Mouse (Mus musculus): ENCODE results near the gene 4930404N11Rik.

The 4930404N11Rik gene

DNA sequence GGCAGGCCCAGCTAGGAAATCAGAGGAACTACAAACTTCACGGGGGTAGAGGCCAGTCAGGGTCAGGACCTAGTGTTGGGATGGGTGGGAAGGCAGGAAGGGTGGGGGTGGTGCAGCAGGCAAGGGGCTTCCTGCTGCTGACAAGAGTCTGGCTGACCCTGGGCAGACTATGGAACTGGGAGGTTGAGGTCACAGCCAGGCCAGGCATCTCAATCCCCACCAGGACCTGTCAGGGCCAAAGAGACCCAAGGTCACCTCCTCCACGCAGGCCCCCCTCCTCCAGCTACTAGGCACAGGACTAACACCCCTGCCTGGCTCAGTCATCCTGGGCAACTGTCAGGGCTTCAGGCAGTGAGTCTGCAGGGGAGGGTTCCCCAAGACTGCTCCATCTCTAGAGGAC is 37.7 kb downstream of the 4930404N11Rik start:
- no peak for DNase-seq (ENCODE audit: low spot score)

DNA sequence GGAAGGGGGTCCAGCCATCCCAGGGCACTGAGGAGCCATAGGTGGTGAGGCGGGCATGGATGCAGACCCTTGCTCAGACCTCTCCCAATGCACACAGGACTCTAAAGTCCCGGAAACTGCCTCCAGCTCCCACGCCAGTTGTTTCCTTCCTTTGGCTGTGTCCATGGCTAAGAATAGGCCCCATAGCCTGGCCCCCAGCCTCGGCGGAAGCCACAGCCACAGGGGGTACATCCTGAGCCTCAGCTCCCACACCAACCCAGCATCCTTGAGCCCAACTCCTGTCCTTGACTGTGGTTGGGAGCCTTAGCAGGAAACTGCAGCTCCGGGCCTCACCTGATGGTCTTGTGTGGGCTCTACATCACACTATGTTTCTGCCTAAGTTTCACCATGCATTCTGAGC is 38.8 kb downstream of the 4930404N11Rik start:
- no peak for DNase-seq (ENCODE audit: low spot score)

DNA sequence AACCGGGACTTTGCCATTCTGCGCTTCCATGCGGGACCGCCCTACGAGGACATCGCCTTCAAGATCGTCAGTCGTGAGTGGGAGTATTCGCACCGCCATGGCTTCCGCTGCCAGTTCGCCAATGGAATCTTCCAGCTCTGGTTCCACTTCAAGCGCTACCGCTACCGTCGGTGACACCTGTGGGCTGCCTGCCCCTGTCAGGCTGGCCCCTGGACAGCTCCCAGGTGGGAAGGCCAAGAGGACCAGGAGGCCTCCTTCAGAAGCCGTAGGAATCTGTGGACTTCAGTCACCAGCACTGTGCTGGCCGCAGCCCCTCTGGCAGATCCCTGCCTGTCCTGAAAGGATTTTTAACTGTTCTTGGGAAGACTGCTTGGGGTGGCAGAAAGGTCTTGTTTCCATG is 39.8 kb downstream of the 4930404N11Rik start:
- DNase-seq (ENCODE audit: low spot score), result no peak

DNA sequence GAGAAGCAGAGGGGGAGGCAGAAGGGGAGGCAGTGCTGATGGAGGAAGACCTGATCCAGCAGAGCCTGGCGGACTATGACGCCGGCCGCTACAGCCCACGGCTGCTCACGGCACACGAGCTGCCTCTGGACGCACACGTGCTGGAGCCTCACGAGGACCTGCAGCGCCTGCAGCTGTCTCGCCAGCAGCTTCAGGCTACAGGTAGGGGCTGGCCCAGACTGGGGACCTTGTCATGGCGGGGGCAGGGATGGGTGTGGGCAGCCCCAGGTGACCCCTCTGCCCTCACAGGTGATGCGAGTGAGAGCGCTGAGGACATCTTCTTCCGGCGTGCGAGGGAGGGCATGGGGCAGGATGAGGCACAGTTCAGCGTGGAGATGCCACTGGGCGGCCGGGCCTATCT is 40.4 kb downstream of the 4930404N11Rik start:
- no peak for DNase-seq (ENCODE audit: low spot score)

DNA sequence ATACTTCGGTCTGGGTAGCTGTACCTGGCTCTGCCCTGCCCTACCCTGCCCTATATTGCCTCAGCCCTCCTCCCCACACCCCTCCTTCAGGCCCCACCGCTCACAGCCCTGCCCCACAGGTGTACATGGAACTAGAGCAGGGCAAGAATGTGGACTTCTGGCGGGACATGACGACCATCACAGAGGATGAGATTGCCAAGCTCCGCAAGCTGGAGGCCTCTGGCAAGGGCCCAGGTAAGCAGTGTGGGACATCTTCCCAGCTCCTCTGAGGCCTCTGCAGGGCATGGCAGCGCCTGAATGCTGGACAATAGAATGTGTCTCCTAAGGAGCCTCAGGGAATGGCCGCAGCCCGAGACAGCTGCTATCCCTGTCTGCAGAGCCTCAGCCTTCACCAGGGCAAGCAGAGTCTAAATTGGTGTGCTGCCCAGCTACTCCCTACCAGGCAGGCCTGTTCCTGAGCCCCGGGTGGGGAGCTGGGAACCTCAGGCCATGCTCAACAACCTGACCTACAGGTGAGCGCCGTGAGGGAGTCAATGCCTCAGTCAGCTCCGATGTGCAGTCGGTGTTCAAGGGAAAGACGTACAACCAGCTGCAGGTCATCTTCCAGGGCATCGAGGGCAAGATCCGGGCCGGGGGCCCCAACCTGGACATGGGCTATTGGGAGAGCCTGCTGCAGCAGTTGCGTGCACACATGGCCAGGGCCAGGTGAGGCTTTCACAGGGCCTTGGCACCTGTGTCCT is 41.7 kb downstream of the 4930404N11Rik start:
- no peak for DNase-seq (ENCODE audit: low spot score)

DNA sequence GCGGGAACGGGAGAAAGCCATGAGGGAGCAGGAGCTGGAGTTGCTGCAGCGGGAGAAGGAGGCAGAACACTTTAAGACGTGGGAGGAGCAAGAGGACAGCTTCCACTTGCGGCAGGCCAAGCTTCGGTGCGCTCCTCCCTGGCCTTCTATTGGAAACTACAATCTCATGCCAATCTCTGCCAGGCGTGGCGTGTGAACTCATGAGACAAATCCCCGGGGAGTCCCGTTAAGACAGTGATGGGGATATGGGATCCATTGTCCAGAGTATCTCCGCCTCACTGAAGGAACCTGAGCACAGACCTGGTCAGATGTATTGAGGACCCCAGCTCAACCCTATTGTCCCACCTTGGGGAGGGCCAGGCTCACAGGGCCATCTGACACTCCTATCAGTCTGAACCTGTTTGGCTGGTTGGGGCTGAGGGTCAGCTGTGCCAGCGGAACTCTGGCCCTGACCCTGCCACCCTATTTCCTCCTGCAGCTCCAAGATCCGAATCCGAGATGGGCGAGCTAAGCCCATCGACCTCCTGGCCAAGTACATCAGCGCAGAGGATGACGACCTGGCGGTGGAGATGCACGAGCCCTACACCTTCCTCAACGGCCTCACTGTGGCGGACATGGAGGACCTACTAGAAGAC is 42.4 kb downstream of the 4930404N11Rik start:
- DNase-seq (ENCODE audit: low spot score), result no peak

DNA sequence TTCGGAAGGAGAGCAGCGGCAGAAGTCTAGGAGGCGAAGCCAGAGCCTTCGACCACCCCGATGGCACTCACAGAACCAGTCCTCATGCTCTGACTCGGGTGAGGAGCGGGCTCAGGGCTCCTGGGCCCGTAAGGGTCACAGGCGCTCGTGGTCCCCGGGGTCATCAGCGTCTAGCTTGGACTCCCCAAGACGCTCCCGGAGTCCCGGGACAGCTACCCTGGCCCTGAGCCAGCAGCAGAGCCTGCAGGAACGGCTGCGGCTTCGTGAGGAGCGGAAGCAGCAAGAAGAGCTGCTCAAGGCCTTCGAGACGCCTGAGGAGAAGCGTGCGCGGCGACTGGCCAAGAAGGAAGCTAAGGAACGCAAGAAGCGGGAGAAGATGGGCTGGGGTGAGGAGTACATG is 43.2 kb downstream of the 4930404N11Rik start:
- no peak for DNase-seq (ENCODE audit: low spot score)

DNA sequence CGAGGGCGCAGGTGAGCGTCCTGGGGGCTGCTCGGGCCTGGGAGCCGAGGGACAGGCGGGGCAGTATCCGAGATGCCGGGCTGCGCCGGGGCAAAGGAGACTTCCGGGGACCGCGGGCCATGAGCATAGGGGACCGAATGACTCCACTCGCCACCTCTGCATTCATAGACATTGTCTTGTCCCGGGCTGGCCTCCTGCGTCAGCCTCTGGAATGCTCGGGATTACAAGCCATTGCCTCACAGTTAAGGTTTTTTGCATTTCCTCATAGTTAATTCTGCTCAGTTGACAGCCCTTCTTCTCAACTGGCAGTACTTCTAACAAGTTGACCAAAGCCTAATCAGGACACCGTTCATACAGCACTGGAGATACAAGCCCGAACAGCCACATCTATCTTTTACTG is 44.2 kb downstream of the 4930404N11Rik start:
- DNase-seq (ENCODE audit: low spot score), result no peak

DNA sequence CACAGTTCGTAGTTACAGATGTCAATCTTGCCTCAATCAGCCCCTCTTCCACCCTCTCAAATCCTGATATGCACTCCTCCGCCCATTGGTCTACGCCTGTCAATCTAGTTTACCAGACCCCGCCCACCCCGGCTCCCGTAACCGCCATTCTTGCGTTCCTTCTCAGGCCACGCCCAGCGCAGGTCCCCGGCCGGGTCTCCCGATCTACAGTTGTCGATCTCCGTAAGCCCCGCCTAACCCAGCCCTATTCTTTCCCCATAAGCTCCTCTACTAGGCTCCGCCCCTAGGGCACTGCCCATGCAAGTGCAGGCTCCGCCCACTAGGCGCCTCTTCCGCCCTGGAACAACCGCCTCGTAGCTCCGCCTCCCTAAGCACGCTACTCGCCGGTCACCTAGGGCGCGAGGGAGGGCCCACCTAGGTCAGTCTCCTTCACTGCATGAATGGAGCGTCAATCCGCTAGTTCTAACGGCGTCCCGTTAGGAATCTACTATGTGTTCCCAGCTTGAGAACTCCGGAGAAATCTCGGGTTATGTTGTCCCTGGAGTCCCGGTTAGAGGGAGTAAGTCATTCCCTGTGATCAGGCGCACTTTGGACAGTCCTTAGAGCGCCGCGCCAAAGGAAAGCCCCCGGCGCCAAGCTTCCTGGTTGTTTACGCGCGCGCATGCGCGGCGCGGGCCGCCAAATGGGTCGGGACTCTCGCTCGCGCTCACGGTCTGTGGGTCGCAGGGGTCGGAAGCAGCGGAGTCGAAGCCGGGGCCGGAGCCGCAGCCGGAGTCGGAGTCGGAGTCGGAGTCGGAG is 44.9 kb downstream of the 4930404N11Rik start, which contains the start of gene Cactin:
TSS of gene Cactin (plus strand) at position 554 of the 798 bp plus-strand sequence.
- peak; percentile 96 for DNase-seq (ENCODE audit: low spot score)

DNA sequence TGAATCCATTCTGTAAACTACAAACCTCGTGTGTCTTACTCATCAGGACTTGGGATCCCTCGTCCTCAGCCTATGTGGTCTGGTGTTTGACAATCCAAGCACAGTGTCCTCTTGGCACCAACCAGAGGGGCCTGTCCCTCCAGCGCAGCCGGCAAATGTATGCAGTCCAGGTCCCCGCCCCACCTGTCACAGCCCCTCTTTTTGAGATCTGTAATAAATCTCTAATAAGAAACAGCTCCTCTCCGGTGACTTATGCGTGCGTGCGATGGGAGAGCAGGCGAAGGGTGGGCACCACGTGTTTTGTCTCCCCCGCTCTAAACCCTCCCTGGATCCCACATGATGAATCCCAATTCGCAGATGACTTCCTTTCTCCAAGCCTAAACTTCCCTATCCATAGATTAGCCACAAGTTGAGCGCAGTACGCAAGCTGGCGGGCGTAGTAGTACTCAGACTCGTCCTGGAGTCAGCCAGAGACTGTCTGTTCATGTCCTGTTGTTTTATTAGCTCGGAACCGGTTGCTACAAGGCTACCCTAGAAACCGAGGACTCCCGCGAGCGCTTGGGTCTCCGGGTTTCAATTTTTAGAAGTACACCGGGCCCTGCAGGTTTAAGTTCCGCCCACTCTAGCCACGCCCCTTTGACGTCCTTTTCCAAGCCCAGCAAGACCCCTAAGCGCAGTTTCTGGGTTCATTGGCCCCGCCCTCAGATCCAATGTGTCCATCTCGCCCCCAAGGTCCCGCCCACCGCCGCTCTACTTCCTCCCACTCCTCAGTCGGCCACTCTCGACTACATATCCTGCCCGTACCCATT is 45.7 kb downstream of the 4930404N11Rik start:
- DNase-seq (ENCODE audit: low spot score), result no peak

DNA sequence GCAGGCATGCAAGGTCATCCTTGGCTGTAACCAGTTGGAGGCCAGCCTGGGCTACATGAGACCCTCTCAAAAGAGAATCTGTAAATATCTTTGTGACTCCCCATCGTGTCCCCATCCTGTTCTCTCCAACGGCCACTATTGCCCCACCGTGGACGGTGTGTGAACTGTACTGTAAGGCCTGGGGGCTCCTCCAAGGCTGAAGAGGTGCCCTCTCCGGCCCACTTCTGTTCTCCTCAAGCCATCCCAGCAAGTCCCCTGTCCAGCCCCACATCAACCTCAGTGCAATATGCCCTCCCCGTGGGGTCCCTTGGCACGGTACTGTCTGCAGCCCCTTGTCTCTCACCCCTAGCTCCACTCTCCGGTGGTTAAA is 46.3 kb downstream of the 4930404N11Rik start:
- DNase-seq (ENCODE audit: low spot score), result no peak

DNA sequence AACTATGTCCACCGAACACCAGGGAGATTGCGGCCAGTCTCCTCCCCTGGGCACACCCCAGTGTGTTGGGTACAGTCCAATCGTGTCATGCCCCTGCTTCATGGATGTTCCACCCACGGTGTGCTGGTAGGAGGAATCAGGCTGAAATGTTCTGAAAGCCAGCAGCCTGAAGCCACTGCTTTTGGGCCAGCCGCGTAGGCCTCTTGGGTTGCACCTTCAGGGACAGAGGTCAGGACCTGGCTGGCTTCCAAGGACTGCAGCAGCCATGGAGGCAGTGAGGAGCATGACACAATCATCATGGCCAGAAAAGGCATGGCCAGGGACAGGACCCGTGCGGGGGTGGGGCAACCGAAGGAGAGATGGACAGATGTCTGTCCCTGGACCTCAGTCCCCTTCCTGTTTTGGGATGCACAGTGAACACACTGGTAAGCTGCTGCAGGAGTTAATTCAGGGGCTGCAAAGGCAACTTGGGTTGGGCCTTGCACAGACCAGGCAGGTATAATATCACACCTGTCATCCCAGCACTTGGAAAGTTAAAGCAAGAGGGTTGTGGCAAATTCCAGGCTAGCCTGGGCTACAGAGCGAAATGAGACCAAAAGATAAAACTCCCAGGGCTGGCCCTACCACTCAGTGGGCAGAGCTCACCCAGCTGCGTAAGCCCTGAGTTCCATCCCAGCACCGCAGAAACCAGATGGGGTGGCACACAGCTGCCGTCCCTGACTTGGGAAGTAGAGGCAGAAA is 46.9 kb downstream of the 4930404N11Rik start:
- DNase-seq (ENCODE audit: low spot score), result no peak

DNA sequence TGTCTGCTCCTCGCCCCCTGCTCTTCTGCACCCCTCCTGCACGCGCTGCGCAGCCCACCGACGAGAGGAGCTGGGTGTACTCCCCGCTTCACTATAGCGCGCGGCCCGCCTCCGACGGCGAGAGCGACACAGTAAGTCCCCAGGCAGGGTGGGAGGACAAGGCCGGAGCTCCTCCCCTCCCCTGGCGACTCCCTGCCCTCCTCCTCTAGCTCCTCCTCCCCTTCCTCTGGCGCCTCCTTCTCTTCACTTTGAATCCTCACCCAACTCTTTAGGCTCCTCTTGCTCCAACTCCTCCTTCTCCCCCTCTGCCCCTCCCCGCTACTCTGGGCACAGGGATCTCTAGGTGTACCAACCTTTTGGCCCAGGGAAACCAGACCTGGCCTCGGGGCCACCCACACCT is 48.3 kb downstream of the 4930404N11Rik start:
- DNase-seq (ENCODE audit: low spot score), result no peak

DNA sequence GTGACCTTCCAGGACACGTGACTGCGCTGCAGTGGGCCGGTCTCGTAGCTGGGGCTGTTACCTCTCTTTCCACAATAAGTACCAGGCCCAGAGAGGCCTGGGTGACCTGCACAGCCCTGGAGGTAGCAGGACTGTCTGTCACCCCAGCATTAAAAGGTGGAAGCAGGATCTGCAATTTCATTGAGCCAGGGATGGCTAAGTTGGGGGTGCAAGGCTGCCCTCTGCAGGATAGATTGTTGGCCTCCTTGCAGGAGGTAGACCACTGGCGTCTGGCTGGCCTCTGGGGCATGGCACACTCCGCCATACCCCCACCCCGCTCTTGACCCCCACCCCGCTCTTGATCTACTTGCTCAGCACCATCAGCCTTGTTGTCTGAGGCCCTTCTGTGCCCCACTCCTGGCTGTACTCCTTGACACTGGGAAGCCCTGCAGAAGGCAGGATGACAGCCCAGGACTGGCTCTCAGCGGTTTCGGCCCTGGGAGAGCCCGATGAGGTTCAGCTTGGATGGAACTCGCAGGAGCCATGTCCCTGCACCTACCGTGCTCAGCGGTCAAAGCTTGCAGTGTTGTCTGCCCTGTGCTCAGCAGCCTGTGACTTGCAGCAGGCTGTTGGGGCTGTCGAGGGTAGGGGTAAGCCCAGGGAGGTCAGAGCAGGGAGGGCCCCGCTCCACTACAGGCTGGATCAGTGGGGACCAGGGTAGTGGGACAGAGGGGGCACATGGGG is 49.1 kb downstream of the 4930404N11Rik start:
- DNase-seq (ENCODE audit: low spot score), result no peak

DNA sequence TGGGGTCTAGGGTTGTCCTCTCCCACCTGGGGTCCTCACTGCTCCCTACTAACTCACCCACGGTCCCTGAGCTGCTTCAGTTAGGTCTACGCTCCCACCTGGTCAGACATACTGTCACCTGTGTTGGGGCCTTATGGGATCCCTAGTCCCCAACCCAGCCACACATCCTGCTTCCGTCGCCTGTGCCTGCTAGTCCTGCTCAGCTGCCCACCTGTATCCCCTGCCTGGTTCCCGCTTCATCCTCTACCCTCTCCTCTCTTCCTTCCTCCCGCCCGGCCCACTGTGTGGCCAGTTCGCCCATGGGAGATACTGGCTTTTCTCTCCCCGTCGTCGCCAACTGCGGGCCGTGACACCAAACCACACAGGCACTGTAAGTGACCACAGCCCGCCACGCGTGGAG is 50.0 kb downstream of the 4930404N11Rik start:
- no peak for DNase-seq (ENCODE audit: low spot score)

DNA sequence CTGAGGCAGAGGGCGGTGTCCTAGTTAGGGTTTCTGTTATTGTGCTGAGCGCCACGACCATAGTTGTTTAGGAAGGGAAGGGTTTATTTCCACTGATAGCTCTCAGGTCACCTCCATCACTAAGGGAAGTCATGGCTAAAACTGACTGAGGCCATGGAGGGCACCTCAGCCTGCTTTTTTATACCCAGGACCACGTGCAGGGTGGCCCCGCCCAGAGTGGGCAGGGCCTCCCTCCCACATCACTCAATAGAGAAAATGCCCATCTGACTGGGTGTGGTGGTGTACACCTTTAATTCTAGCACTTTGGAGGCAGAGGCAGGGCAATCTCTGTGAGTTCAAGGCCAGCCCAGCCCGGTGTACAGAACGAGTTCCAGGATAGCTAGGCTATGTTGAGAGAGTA is 51.4 kb downstream of the 4930404N11Rik start:
- DNase-seq (ENCODE audit: low spot score), result no peak

DNA sequence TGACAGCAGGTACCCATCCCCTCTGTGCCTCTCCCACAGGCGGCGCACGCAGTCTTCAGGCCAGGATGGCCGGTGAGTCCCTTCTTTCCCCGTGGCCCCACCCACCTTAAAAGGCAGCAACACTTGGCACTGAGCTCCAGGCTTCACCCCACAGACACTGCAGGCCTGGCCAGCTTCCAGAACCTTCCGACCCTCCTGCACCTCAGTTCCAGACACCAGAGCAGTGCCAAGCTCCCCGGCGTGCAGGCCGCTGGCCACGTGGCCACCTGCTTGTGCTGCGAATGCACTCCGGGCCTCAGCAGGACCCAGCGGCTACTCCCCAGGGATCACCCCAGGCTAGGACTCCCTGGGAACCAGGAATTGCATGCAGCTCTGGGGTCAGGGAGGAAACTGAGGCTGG is 52.0 kb downstream of the 4930404N11Rik start:
- DNase-seq (ENCODE audit: low spot score), result no peak
